Mouse (Mus musculus) gastrocnemius, adult 2 months (tissue): ENCODE measurements around the gene Olfr331. TPM values are rescaled to one million over a fixed set of nuclear protein-coding genes. Genes with fewer than 3 reads are reported as not detected.
A peak's percentile ranks its signal among the peaks of the same experiment; 100 is the strongest.
"Not testable (repeated sequence)": the region's sequence is repeated elsewhere in the genome, so short reads cannot be mapped to it uniquely, and the experiment has no call there.

Source experiments
- DNase-seq: peaks from one replicate; pipeline ENCODE4 v3.0.0; 2022
- H3K27ac ChIP-seq: fragments of 200-600 bp; 2 replicates; pipeline ENCODE4 v1.8.1; 2022; ENCODE audit warnings: mild to moderate bottlenecking
- H3K4me3 ChIP-seq: fragments of 200-600 bp; 2 replicates; pipeline ENCODE4 v1.8.1; 2022; ENCODE audit warnings: mild to moderate bottlenecking, moderate library complexity
- CTCF ChIP-seq: fragments of 200-600 bp; IDR thresholded peaks from 2 replicates; pipeline ENCODE4 v1.8.1; 2022; ENCODE audit warnings: antibody characterized with exemption, mild to moderate bottlenecking, moderate library complexity
- intact Hi-C: fragments of 180-260 bp; cut with DNase I; formaldehyde crosslinking; loops from one replicate; pipeline ENCODE4 v1.15.1; 2025
- long read RNA-seq, 2 experiments: library from polyadenylated mRNA; stranded (forward); transcript quantifications; one replicate each; pipeline ENCODE4 v2.0.0; 2021
- total RNA-seq, 2 experiments: library from RNA; stranded (reverse); gene quantifications; 2 replicates each; pipeline ENCODE4 v1.2.3; 2021

Gene Olfr331
- not detected for total RNA-seq
- long read RNA-seq, experiment 1, result 0 reads
- long read RNA-seq, experiment 2, result 0 reads

GRCm38 (mm10) chr11:58502472-58502871 lies at the start of gene Olfr331:
Olfr331 (minus strand) TSS chr11:58502572.
- H3K27ac ChIP-seq, intact Hi-C loops, DNase-seq, H3K4me3 ChIP-seq: not testable (repeated sequence)

- DNase-seq, result peak; percentile 30
- intact Hi-C loops, result no loop called here
- H3K27ac ChIP-seq, result no peak within 1 kb of the TSS
- no peak within 1 kb of the TSS for H3K4me3 ChIP-seq
- TF ChIP-seq CTCF, result no peak
These were observed 44.0 kb upstream of the Olfr331 start, which contains the start of gene Olfr329-ps for GRCm38 (mm10) chr11:58546322-58546721. Olfr329-ps (minus strand) TSS chr11:58546422.

- H3K4me3 ChIP-seq, intact Hi-C loops, H3K27ac ChIP-seq, DNase-seq: not testable (repeated sequence)
These were observed 32.4 kb upstream of the Olfr331 start, which contains the start of gene Olfr330 for GRCm38 (mm10) chr11:58534736-58535135. Olfr330 (minus strand) TSS chr11:58534836.

- H3K4me3 ChIP-seq, intact Hi-C loops, H3K27ac ChIP-seq: not testable (repeated sequence)
- peak; percentile 36 for DNase-seq
These were observed 17.4 kb upstream of the Olfr331 start for GRCm38 (mm10) chr11:58519756-58520155.

GRCm38 (mm10) chr11:58518916-58519315 lies 16.5 kb upstream of the Olfr331 start:
- intact Hi-C loops, H3K4me3 ChIP-seq, H3K27ac ChIP-seq: not testable (repeated sequence)
- DNase-seq, result peak; percentile 72

GRCm38 (mm10) chr11:58509058-58509457 lies 6.7 kb upstream of the Olfr331 start:
- H3K27ac ChIP-seq, intact Hi-C loops, DNase-seq, H3K4me3 ChIP-seq: not testable (repeated sequence)

GRCm38 (mm10) chr11:58499290-58499689 lies 3.1 kb downstream of the Olfr331 start:
- intact Hi-C loops, result no loop called here
- no peak for DNase-seq

GRCm38 (mm10) chr11:58498761-58499160 lies 3.6 kb downstream of the Olfr331 start:
- peak; percentile 19 for DNase-seq
- intact Hi-C loops, result no loop called here

More at GRCm38 (mm10) chr11:58499290-58499689, 3.1 kb downstream of the Olfr331 start:
- Histone ChIP-seq H3K27ac (no peak overlapping the region), H3K4me3 (no peak overlapping the region)
- TF ChIP-seq CTCF, result peak; percentile 40

GRCm38 (mm10) chr11:58492455-58492854 lies 9.9 kb downstream of the Olfr331 start, which contains the start of gene Olfr332:
Olfr332 (minus strand) TSS chr11:58492555.
- intact Hi-C loops, result no loop called here
- H3K4me3 ChIP-seq, result no peak within 1 kb of the TSS
- TF ChIP-seq CTCF, result no peak
- no peak for DNase-seq
- no peak within 1 kb of the TSS for H3K27ac ChIP-seq

More at GRCm38 (mm10) chr11:58498761-58499160, 3.6 kb downstream of the Olfr331 start:
- H3K4me3 ChIP-seq, result no peak overlapping the region
- H3K27ac ChIP-seq, result no peak overlapping the region
- TF ChIP-seq CTCF, result no peak

- intact Hi-C loops, result no loop called here
- no peak within 1 kb of the TSS for H3K4me3 ChIP-seq
- TF ChIP-seq CTCF, result no peak
- DNase-seq, result no peak
- no peak within 1 kb of the TSS for H3K27ac ChIP-seq
These were observed 40.2 kb downstream of the Olfr331 start, which contains the start of gene Olfr30 for GRCm38 (mm10) chr11:58462170-58462569. Olfr30 (minus strand) TSS chr11:58462270.

GRCm38 (mm10) chr11:58453592-58453991 lies 48.8 kb downstream of the Olfr331 start:
- no peak for DNase-seq
- intact Hi-C loops, result no loop called here

GRCm38 (mm10) chr11:58452759-58453158 lies 49.6 kb downstream of the Olfr331 start, which contains the start of gene Lypd9:
Lypd9 (minus strand) TSS chr11:58452923.
- intact Hi-C loops, result no loop called here
- no peak for DNase-seq
- H3K4me3 ChIP-seq, result no peak within 1 kb of the TSS
- H3K27ac ChIP-seq, result no peak within 1 kb of the TSS
- TF ChIP-seq CTCF, result no peak

More at GRCm38 (mm10) chr11:58453592-58453991, 48.8 kb downstream of the Olfr331 start:
- TF ChIP-seq CTCF, result no peak
- H3K27ac ChIP-seq, result no peak overlapping the region
- no peak overlapping the region for H3K4me3 ChIP-seq

Other genes starting within 250 kb of the Olfr331 start
- gene 4930438A08Rik, start 227.8 kb downstream of the Olfr331 start, total RNA-seq, result not detected
- 1 to 10 TPM; 4.1 to 5.0 TPM for gene Zfp692, start 195.5 kb downstream of the Olfr331 start, total RNA-seq
- 10 to 100 TPM; 43.1 to 44.6 TPM for gene Zfp672, start 172.2 kb downstream of the Olfr331 start, total RNA-seq
- 10 to 100 TPM; 21.2 to 23.5 TPM for gene Sh3bp5l, start 171.8 kb downstream of the Olfr331 start, total RNA-seq
- gene Lypd8, start 123.5 kb downstream of the Olfr331 start, total RNA-seq, result not detected
- not detected for gene 1810065E05Rik, start 81.5 kb downstream of the Olfr331 start, total RNA-seq
- not detected for gene Gm12253, start 70.0 kb downstream of the Olfr331 start, total RNA-seq
- not detected for gene Lypd9, start 49.6 kb downstream of the Olfr331 start, total RNA-seq
- gene Olfr30, start 40.3 kb downstream of the Olfr331 start, total RNA-seq, result not detected
- not detected for gene Olfr332, start 10.0 kb downstream of the Olfr331 start, total RNA-seq
- not detected for gene Olfr330, start 32.3 kb upstream of the Olfr331 start, total RNA-seq
- gene Olfr329-ps, start 43.9 kb upstream of the Olfr331 start, total RNA-seq, result not detected
- not detected for gene Olfr328, start 53.1 kb upstream of the Olfr331 start, total RNA-seq
- gene Olfr224, start 68.0 kb upstream of the Olfr331 start, total RNA-seq, result not detected
- gene Olfr325, start 75.2 kb upstream of the Olfr331 start, total RNA-seq, result not detected
- not detected for gene Olfr324, start 92.5 kb upstream of the Olfr331 start, total RNA-seq
- under 1 TPM in 1 of 2 experiments, not detected in 1; 0.22 TPM for gene 2210407C18Rik, start 113.5 kb upstream of the Olfr331 start, total RNA-seq
- gene Olfr323, start 127.9 kb upstream of the Olfr331 start, total RNA-seq, result not detected
- not detected for gene Trim58, start 137.9 kb upstream of the Olfr331 start, total RNA-seq
- not detected for gene Olfr322, start 156.2 kb upstream of the Olfr331 start, total RNA-seq
- gene Olfr320, start 178.5 kb upstream of the Olfr331 start, total RNA-seq, result not detected
- gene Olfr319, start 196.6 kb upstream of the Olfr331 start, total RNA-seq, result not detected
- gene Olfr318, start 221.4 kb upstream of the Olfr331 start, total RNA-seq, result not detected
- not detected for gene Olfr317, start 236.6 kb upstream of the Olfr331 start, total RNA-seq